Mouse (Mus musculus) splenic B cell, adult 2 months (primary cell): ENCODE measurements around the gene Nup210l.
A peak's percentile ranks its signal among the peaks of the same experiment; 100 is the strongest.

Experiments used
- DNase-seq: peaks from one replicate; pipeline ENCODE4 v3.0.0-alpha.2; 2011; ENCODE audit warnings: low read depth, low spot score
- H3K27me3 ChIP-seq: 2 replicates; pipeline ENCODE4 v1.6.1; 2012; ENCODE audit warnings: mild to moderate bottlenecking, low read length, moderate library complexity, mixed read lengths; ENCODE audit not compliant: control insufficient read depth, poor library complexity, insufficient read depth, severe bottlenecking
- H3K36me3 ChIP-seq: 2 replicates; pipeline ENCODE4 v1.6.1; 2012; ENCODE audit warnings: mild to moderate bottlenecking, low read length, moderate library complexity, mixed read lengths; ENCODE audit not compliant: control insufficient read depth, poor library complexity, insufficient read depth, severe bottlenecking

Nup210l gene

DNA sequence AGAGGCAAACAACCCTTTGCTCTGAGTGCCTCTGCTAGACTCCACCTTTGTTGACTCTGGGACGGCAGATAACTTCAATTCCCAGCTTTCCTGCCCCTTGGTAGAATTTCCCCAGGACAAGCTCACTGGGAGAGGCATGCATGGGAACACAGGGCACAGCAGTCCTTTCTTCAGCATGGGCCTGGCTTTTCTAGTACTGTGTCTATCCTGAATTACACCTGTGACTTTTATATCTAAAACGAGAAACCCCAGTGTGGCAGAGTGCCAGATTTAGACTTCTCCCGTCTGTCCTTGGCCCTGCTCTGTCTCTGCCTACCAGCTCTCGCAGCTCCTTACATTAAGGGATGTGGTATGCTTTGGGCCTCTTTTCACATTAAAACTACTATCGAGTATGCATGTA, 20.9 kb upstream of the Nup210l start:
- Histone ChIP-seq H3K27me3 (no peaks in the 10 kb centered on the region), H3K36me3 (peaks cover 7% of the 10 kb centered on the region)
- no peak for DNase-seq

DNA sequence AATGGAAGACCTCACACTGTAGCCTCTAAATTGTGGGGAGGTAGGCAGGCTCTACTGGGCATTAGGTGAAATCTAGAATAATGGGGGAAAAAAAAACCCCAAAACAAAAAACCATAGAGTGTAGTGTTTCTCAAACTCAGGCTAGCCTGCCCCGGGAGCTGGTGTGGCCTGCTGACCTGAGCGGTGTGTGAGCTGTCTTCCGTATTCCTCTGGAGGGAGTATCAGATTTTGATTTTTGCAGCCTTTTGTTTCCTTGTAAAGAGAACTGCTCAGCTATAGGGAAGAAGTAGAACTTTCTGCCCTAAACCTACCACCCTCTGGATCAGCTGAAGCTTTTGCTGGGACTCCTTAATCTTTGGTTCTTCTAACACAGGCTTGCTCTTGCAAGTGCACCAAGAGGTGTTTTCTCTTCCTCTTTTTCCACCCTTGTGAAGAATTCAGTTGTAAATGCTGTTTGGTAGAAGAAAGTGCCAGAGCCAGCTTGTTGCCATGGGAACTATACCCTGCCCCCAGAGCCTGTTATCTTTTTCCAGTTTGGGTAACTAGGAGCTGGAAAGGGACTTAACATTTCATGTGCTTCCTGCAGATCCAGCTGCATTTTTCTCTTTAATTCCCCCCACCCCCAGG, 20.1 kb upstream of the Nup210l start:
- Histone ChIP-seq H3K27me3 (no peaks in the 10 kb centered on the region), H3K36me3 (peaks cover 14% of the 10 kb centered on the region)
- DNase-seq: peak; percentile 63

DNA sequence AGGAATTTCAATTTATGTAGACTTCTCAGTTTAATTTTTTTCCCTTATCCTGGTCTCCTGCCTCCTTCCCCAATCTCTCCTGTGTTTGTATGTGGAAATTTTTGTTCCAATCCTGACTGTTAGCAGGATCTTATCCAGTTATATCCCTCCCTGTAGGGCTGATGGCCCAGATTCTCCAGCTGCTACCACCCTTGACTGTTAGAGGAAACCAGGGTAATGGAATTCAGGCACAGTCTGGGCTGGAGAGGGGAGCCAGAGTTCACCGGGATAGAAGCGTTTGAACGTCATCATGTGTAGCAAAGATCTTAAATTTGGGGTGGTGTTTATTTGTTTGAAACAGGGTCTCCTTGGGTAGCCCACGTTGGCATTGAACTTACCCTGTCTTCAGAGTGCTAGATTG, 19.1 kb upstream of the Nup210l start:
- DNase-seq: no peak
- Histone ChIP-seq H3K36me3 (peaks cover 17% of the 10 kb centered on the region), H3K27me3 (no peaks in the 10 kb centered on the region)

DNA sequence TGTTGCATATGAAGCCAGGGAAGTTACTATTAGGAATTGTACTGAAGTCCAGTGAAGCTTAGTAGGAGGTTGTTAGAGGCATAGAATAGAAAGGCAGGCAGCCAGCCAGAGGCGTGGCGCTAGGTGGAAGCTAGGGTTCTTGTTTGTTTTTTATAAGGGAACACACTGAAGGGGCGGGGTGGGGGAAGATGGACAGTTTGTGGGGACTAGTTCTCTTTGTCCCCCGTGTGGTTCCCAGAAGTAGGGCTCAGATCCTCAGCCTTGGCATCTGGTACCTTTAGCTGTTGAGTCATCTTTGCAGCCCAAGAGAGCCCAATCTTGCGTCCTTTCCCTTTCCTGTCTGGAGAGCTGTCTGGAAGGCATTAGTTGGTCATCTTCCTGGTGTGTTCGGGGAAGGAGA, 18.7 kb upstream of the Nup210l start:
- peaks cover 20% of the 10 kb centered on the region for H3K36me3 ChIP-seq
- DNase-seq: no peak

DNA sequence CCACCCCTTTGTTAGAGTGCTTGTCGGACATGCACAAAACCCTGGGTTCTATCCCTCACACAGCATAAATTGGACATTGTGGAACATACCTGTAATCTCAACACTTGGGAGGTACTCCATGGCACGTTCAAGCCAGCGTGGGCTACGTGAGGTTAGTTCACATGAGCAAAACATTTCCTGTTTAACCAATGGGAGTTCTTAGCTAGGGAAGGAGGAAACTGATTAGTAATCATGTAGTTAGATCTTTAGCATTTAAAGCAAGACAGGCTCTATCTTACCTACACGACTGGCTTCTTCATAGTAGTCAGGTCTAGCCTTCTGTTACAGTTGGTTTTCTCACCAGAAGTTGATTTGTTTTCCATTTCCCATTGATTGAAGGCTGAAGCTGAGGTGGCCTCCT, 17.9 kb upstream of the Nup210l start:
- no peak for DNase-seq

More for the DNA sequence above, 18.7 kb upstream of the Nup210l start:
- no peaks in the 10 kb centered on the region for H3K27me3 ChIP-seq

DNA sequence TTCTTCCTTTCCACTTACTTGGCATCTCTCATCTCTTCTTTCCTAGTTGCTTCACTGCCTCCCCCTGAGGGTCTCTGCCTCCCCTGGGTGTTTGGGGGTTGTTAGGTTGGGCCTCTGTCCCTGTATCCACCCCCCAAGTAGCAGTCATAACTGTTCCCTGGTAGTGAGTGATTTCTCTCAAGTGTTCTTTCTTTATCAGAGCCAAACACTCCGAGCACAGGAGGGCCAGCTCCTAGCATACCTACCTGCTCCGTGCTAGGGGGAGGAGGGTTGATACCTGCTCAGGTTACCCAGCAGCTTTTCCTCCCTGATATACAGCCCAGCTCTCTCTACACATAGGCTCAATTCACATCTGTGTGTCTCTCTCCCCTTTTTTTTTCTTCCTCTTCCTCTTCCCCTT, 15.3 kb upstream of the Nup210l start:
- H3K36me3 ChIP-seq: peaks cover 31% of the 10 kb centered on the region
- DNase-seq: no peak

More for the DNA sequence above, 17.9 kb upstream of the Nup210l start:
- Histone ChIP-seq H3K36me3 (peaks cover 23% of the 10 kb centered on the region), H3K27me3 (no peaks in the 10 kb centered on the region)

DNA sequence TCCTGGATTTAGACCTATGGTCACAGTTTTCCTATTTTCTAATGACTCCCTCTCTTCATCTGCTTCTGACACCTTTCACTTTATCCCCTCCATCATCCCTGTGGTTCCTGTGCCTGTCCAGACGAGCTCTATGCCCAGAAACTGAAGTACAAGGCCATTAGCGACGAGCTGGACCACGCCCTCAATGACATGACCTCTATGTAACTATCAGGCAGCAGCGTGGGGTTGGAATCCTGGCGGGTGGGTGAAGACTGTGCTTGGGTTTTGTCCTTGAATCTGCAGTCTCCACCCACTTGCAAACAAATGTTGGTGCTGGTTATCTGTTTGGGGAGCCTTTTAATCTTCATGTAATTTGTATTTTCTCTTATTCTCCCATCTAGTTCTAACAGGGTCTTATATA, 13.0 kb upstream of the Nup210l start:
- H3K36me3 ChIP-seq: peaks cover 32% of the 10 kb centered on the region

More for the DNA sequence above, 15.3 kb upstream of the Nup210l start:
- H3K27me3 ChIP-seq: no peaks in the 10 kb centered on the region

DNA sequence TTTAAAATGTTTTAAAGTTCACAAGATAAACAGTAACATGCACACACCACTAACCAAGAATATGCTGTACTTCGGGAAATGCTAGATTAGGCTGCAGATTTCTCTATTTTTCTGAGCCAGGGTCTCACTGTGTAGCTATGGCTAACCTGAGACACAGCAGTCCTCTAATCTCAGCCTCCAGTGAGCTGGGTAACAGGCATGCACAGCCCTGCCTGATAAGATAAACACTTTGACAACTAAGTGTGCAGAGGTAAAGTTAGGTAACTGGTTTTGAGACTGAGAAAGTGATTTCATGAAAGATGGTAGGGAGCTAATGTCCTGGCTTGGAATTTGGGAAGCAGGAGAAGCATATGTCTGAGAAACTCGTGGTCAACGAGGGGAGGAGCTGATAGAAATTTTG, 9.5 kb upstream of the Nup210l start:
- Histone ChIP-seq H3K27me3 (no peaks in the 10 kb centered on the region), H3K36me3 (peaks cover 23% of the 10 kb centered on the region)
- DNase-seq: no peak

More for the DNA sequence above, 13.0 kb upstream of the Nup210l start:
- H3K27me3 ChIP-seq: no peaks in the 10 kb centered on the region
- no peak for DNase-seq

DNA sequence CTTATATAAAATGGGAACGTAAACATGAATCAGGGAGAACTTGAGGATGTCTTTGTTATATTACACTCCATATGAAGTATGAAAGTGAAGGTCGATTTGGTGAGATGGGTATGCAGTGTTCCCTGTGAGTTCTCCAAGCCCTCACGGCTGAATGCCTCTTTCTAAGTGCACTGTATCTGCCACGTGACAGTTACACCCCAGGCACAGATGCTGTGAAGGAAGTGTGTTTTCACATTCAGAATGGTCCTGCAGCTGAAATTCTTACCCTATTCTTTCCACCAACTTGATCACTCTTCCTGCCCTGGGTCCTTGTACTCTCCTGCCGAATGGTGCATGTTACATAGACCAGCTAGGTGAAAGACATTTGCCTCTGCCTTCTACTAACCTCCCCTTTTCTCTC, 6.0 kb upstream of the Nup210l start:
- H3K27me3 ChIP-seq: no peaks in the 10 kb centered on the region
- DNase-seq: no peak
- peaks cover 11% of the 10 kb centered on the region for H3K36me3 ChIP-seq

DNA sequence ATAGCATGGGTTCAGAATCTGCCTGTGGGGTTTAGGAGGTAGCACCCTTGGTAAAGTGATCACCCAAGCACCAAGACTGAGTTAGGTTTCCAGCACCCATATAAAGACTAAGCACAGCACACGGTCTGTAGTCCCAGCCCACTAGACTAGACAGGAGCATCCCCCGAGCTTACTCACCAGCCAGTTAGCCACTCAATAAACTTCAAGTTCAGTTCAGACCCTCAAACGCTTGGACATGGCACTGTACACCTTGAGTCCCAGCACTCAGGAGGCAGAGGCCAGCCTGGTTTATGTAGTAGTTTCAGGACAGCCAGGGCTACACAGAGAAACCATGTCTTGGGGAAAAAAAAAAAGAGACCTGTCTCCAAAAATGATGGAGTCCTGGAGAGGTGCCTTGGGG, 2.9 kb upstream of the Nup210l start:
- Histone ChIP-seq H3K27me3 (no peaks in the 10 kb centered on the region), H3K36me3 (peaks cover 6% of the 10 kb centered on the region; the same call in 1 of the 2 replicates)
- no peak for DNase-seq

DNA sequence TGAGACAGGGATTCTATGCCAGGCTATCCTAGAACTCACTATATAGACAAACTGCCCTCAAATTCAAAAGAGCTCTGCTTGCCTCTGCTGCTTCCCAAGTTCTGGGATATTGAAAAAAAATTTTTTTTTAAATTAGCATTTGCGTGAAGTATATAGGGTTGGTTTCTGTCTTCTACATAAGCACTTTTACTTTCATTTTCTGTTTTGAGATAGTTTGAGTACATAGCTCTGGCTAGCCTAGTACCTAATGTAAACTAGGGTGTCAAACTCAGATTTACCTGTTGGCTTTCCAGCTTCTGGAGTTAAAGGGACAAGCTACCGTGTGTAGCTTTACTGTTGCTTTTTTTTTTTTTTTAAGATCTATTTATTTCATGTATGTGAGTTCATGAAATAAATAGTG, 2.3 kb upstream of the Nup210l start:
- no peaks in the 10 kb centered on the region for H3K27me3 ChIP-seq
- peaks cover 5% of the 10 kb centered on the region; the same call in 1 of the 2 replicates for H3K36me3 ChIP-seq
- no peak for DNase-seq

DNA sequence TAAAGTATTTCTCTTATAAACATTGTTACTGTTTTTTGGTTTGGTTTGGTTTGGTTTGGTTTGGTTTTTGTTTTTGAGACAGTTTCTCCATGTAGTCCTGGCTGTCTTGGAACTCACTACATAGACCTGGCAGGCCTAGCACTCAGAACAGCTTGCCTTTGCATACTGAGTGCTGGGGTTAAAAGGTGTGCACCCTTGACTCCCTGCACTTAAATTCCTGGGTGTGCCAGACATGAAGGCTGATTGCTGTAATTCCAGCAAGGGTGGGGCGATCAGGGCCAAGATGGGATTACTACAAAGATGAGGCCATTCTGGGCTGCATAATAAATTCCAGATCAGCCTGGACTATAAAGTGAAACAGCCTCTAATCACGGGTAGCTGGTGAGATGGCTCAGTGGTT, 1.7 kb upstream of the Nup210l start:
- Histone ChIP-seq H3K36me3 (peaks cover 3% of the 10 kb centered on the region; the same call in 1 of the 2 replicates), H3K27me3 (no peaks in the 10 kb centered on the region)
- no peak for DNase-seq

DNA sequence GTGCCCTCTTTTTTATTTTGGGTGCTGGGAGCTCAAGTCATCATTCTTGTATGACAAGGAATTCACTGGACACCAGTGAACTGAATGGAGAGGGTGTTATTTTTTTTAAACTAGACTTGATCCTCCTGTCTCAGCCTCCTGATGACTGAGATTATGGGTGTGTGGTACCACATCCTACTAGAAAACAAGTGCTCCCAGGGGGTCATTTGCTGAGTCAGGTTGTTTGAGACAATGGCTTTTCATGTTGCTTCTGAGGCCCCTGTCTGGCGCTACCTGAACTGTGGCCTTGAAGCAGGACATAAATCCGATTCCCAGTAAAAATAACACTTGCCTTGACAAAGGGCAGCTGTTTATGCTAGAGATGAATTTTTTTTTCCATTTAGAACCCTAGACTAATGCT, 756 bp upstream of the Nup210l start:
- DNase-seq: no peak
- no peaks in the 10 kb centered on the region; the same call in 1 of the 2 replicates for H3K36me3 ChIP-seq
- H3K27me3 ChIP-seq: no peaks in the 10 kb centered on the region

DNA sequence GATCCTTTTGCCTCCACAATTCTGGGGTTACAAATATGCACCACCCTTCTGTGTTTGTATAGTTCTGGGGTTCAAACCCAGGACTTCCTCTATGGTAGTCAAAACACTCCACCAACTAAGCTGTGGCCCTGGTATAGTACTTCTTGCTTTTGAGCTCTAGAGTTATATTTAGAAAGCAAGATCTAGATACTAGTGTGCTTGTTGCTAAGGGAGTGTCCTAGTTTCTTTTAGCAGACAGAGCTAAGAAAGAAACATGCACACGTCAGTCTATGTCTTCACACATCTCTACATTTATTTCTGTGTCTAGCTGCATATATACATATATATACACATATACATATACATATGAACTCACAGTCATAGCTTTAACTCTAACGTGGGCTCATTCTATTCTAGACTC, 7.8 kb downstream of the Nup210l start:
- Histone ChIP-seq H3K27me3 (no peaks in the 10 kb centered on the region), H3K36me3 (no peaks in the 10 kb centered on the region)
- peak; percentile 47 for DNase-seq

DNA sequence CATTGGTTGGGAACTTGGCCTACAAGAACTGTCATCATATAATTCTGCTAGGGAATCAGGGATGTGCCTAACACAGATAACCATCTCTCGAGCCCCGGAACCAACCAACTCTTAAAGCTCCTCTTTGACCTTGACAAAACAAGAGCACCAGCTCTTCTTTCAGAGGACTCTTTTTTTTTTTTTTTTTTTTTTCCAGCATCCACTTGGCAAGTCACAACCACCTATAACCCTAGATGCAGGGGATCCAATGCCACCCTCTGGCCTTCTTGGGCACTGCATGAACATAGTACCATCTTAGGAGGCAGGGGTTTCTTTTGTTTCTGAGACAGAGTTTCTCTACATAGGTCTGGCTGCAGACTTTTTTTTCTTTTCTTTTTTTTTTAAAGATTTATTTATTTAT, 10.4 kb downstream of the Nup210l start:
- DNase-seq: peak; percentile 50
- Histone ChIP-seq H3K27me3 (no peaks in the 10 kb centered on the region), H3K36me3 (no peaks in the 10 kb centered on the region)

DNA sequence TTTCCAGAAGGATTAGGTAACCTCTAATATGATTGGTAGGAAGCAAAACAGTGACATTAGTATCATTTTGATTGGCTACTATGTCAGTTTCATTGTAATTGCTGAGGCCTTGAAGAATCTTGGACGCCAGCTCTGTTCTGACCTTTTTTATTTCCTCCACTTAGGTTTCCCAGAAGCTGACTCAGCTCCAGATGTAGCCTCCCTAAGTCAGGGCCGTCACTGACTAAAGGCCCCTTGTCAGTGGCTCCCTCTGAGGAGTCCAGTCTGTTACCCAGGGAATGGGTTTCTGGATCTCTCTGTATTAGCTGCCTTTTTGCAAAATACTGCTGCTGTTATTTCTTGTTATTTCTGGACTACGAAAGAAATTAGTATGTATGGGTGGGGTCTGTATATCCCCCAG, 11.6 kb downstream of the Nup210l start:
- DNase-seq: no peak
- Histone ChIP-seq H3K36me3 (no peaks in the 10 kb centered on the region), H3K27me3 (no peaks in the 10 kb centered on the region)
